Mouse (Mus musculus) hindbrain, embryonic 16.5 days (tissue): Measurements from ENCODE around the gene Ssbp2. TPM values are rescaled to one million over a fixed set of nuclear protein-coding genes. Genes with fewer than 3 reads are reported as not detected.

Source experiments
- ATAC-seq: fragments of 200-750 bp; cut with Nextera tagmentation; 2 replicates; pipeline ENCODE4 v1.8.0; 2017; ENCODE audit warnings: moderate TSS enrichment, moderate library complexity
- H3K27ac ChIP-seq: fragments of 300-500 bp; sonication (generic); 2 replicates; pipeline ENCODE4 v1.5.1; 2014; ENCODE audit warnings: low read depth, mild to moderate bottlenecking, control low read depth, low read length, moderate library complexity
- H3K27me3 ChIP-seq: fragments of 300-500 bp; sonication (generic); replicated peaks from 2 replicates; pipeline ENCODE4 v1.6.1; 2014; ENCODE audit warnings: low read length; ENCODE audit not compliant: control insufficient read depth, insufficient read depth
- H3K36me3 ChIP-seq: fragments of 300-500 bp; sonication (generic); 2 replicates; pipeline ENCODE4 v1.6.1; 2014; ENCODE audit warnings: mild to moderate bottlenecking, low read length, moderate library complexity, mixed read lengths; ENCODE audit not compliant: control insufficient read depth, insufficient read depth
- H3K4me1 ChIP-seq: fragments of 300-500 bp; sonication (generic); 2 replicates; pipeline ENCODE4 v1.6.1; 2014; ENCODE audit warnings: low read depth, low read length; ENCODE audit not compliant: control insufficient read depth, insufficient read depth
- H3K4me2 ChIP-seq: fragments of 300-500 bp; sonication (generic); 2 replicates; pipeline ENCODE4 v1.6.1; 2014; ENCODE audit warnings: mild to moderate bottlenecking, low read length, control low read depth, moderate library complexity
- H3K4me3 ChIP-seq: fragments of 300-500 bp; sonication (generic); 2 replicates; pipeline ENCODE4 v1.5.1; 2014; ENCODE audit warnings: mild to moderate bottlenecking, low read length, control low read depth, moderate library complexity
- H3K9ac ChIP-seq: fragments of 300-500 bp; sonication (generic); 2 replicates; pipeline ENCODE4 v1.6.1; 2014; ENCODE audit warnings: low read depth, mild to moderate bottlenecking, control low read depth, low read length, moderate library complexity
- H3K9me3 ChIP-seq: fragments of 300-500 bp; sonication (generic); 2 replicates; pipeline ENCODE4 v1.6.1; 2014; ENCODE audit warnings: mild to moderate bottlenecking, low read length, moderate library complexity; ENCODE audit not compliant: control insufficient read depth
- WGBS: fragments of 180-500 bp; shearing (Covaris S2); extraction: QIAGEN DNeasy Blood & Tissue Kit; methylation state at CpG from one replicate; pipeline ENCODE4 v1.1.7; 2014; 5-methylcytosine and 5-hydroxymethylcytosine counted together
- polyA plus RNA-seq: library from polyadenylated mRNA; unstranded; fragments of >200 nt; fragmentation: Nextera tagmentation; extraction: Ambion mirVana; gene quantifications from 2 replicates; pipeline ENCODE4 v1.2.1, GENCODE M21; 2015

Ssbp2 gene
- polyA plus RNA-seq, 1 experiment from 2014 or later, result 197 TPM

DNA sequence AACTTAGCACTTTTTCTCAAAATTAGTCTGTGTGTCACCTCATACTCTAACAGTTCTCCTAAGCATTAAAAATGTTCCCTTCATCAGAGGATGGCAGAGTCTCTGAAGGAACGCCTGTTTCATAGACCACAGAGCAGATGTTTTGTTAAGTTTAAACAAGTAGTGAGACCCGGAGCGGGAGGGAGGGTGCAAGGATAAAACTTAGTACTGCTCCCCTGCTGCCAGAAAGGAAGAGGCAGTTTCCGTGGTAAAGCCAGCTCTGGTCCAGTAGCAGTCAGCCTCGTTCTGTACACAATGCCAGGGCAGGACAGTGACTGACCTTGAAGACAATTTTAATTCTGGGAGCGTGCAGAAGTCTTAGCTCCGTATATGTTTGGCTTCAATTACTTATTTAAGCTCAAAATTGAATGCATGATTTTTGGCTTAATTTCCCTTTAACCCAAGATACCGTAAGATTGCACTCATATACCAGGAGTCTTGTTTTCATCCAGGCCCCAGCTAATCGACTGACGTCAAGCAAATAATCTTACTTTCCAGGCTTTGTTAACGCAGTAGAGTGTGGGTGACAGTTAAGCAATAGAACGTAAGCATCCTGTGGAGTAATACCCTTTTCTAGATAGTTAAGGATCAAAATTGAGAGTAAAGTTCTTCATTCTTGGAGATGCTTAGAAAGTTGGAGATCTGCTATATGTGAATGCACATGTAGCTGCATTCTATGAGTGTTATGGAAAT, 42.7 kb downstream of the Ssbp2 start:
- WGBS, result 79% methylated on average over 12 of the region's 12 CpGs
- no peak for ATAC-seq
- Histone ChIP-seq H3K4me2 (no peak overlapping the region), H3K4me1 (no peaks in the 10 kb centered on the region), H3K27ac (no peak overlapping the region), H3K9ac (no peak overlapping the region), H3K9me3 (no peaks in the 10 kb centered on the region), H3K36me3 (no peaks in the 10 kb centered on the region), H3K4me3 (no peak overlapping the region), H3K27me3 (no peaks in the 10 kb centered on the region)

DNA sequence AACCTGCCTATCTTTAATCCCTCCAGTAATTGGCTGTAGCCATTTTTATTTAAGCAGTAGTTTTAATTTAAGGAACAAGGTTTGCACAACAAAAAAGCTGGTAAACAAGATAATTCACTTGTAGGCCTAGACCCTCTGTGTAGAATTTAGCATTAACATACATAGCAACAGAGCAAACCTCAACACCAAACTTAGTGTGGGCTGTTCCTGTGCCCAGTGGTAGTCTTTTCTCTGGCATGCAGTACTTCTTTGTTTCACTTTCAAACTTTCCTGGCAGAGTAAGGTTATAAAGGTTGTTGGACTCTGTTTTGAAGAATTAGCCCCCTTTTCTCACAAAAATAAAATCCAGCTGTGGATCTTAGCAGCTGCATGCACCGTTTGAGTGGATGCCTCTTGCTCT, 48.9 kb downstream of the Ssbp2 start:
- H3K4me3 ChIP-seq, result no peak overlapping the region
- H3K4me1 ChIP-seq, result no peaks in the 10 kb centered on the region
- H3K4me2 ChIP-seq, result no peak overlapping the region
- no peak overlapping the region for H3K9ac ChIP-seq
- WGBS, result 90% methylated on average over 1 of the region's 1 CpGs
- H3K27ac ChIP-seq, result no peak overlapping the region
- H3K36me3 ChIP-seq, result no peaks in the 10 kb centered on the region
- H3K27me3 ChIP-seq, result no peaks in the 10 kb centered on the region
- no peaks in the 10 kb centered on the region for H3K9me3 ChIP-seq
- ATAC-seq, result no peak

DNA sequence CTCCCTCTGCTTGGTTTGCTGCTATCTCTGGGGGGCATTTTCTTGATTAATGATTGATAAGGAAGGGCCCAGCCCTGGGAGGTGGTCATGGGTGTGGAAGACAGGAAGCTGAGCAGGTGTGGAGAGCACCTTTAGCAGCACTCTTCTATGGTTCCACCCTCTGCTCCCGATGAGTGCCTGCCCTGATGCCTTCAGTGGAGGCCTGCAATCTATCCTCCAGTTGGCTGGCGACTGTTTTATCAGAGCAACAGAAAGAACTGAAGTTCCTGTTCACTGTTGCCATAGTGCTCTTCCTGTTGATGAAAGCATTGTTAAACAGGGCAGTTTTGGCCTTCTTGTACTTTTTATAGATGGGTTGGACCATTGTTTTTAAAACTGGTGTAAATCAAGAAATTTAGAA, 49.4 kb downstream of the Ssbp2 start:
- no peak overlapping the region for H3K27ac ChIP-seq
- no peak overlapping the region for H3K4me3 ChIP-seq
- no peak for ATAC-seq
- 89% methylated on average over 2 of the region's 2 CpGs for WGBS
- no peaks in the 10 kb centered on the region for H3K36me3 ChIP-seq
- H3K9ac ChIP-seq, result no peak overlapping the region
- H3K27me3 ChIP-seq, result no peaks in the 10 kb centered on the region
- no peaks in the 10 kb centered on the region for H3K4me1 ChIP-seq
- no peak overlapping the region for H3K4me2 ChIP-seq
- H3K9me3 ChIP-seq, result no peaks in the 10 kb centered on the region

DNA sequence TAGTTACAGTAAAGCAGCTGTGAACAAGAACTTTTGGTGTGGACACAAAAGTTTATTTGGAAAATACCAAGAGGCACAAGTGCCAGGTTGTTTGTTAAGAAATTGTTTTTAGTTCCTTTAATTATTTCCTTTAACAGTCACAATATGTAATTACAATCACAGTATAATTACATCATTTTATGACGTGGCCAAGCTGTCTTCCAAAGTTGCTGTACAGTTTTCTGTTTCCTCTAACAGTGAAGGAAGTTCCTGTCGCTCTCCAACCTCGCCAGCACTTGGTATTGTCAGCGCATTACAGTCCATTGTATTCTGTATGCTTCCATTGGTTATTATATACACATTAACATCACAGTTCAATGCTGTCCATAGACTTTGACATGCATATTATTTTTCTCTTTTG, 54.9 kb downstream of the Ssbp2 start:
- no peaks in the 10 kb centered on the region for H3K9me3 ChIP-seq
- no peaks in the 10 kb centered on the region for H3K36me3 ChIP-seq
- H3K4me3 ChIP-seq, result no peak overlapping the region
- H3K27ac ChIP-seq, result no peak overlapping the region
- H3K9ac ChIP-seq, result no peak overlapping the region
- 88% methylated on average over 4 of the region's 4 CpGs for WGBS
- no peaks in the 10 kb centered on the region for H3K27me3 ChIP-seq
- H3K4me1 ChIP-seq, result no peaks in the 10 kb centered on the region
- no peak overlapping the region for H3K4me2 ChIP-seq
- no peak for ATAC-seq

DNA sequence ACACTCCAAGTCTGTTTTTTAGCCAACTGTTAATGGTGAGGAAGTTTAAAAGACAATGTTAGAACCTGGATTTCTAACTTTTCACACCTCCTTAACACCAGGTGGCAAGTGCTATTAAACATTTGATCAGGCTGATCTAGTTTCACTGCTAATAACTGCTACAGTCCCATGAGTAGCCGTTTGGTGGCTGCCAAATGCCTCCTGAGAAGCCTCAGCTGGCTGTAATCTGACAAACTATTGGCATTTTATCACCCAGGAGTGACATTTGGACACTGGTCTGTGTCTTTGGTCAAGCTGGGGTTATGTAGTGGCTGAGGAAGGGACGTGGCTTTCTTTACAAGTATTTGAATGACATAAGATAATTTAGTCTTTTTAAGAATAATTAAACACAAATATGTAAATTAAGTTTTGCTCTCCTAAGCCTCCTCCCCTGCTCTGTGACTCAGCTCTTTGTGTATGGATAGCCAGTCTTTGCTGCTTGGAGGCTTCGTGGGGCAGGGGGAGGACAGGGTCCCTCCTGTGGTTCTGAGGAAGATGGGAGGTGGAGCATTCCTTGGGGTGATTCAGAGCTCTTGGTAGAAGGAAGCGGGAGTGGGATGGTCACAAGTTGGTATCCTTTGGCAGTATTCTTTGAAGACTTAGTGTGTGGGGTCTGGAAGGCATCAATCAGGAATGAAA, 60.1 kb downstream of the Ssbp2 start:
- no peaks in the 10 kb centered on the region for H3K9me3 ChIP-seq
- H3K27me3 ChIP-seq, result no peaks in the 10 kb centered on the region
- no peak overlapping the region for H3K4me3 ChIP-seq
- H3K4me2 ChIP-seq, result no peak overlapping the region
- no peaks in the 10 kb centered on the region; the same call in 1 of the 2 replicates for H3K4me1 ChIP-seq
- no peak for ATAC-seq
- 29% methylated on average over 4 of the region's 4 CpGs for WGBS
- H3K9ac ChIP-seq, result no peak overlapping the region
- H3K27ac ChIP-seq, result no peak overlapping the region
- no peaks in the 10 kb centered on the region for H3K36me3 ChIP-seq

DNA sequence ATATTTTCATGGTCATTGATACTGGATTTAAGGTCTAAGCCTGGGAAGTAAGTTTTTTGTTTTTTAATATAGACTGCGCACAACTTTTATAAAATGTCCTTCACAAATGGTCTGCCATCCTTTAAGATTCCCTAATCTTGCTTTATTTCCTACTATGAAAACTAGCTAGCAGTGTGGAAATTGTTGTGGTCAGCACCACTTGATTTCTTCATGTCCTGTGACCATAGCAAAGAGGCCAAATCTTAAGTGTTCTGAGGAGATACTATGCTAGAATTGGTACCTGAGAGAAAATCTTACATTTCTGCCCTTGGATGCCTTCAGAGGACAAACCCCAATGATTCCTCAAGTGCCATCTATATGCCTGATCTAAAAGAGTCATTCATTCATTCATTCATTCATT, 60.9 kb downstream of the Ssbp2 start:
- Histone ChIP-seq H3K4me3 (no peak overlapping the region), H3K4me1 (no peaks in the 10 kb centered on the region; the same call in 1 of the 2 replicates), H3K27ac (no peak overlapping the region), H3K9ac (no peak overlapping the region), H3K9me3 (no peaks in the 10 kb centered on the region), H3K4me2 (no peak overlapping the region), H3K36me3 (no peaks in the 10 kb centered on the region), H3K27me3 (no peaks in the 10 kb centered on the region)
- ATAC-seq, result no peak
- 100% methylated on average over 1 of the region's 1 CpGs for WGBS

DNA sequence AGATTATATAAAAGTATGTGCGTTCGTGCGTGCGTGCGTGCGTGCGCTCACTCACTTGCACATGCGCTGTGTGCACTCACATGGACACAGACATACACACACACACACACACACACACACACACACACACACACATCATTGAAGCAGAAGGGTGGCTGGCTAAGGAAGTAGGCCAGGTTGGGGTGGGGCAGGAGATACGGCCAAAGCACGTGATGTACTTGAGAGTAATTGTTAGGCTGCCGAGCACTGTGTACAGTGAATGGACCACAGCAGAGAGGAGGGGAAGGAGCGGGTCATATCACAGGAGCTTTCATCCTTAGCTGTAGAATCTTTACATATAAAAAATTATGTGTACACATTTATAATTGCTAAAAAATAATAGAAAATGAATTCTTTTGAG, 66.0 kb downstream of the Ssbp2 start:
- Histone ChIP-seq H3K9me3 (no peaks in the 10 kb centered on the region), H3K4me1 (no peaks in the 10 kb centered on the region), H3K4me2 (no peak overlapping the region), H3K27me3 (no peaks in the 10 kb centered on the region), H3K4me3 (no peak overlapping the region), H3K9ac (no peak overlapping the region), H3K36me3 (no peaks in the 10 kb centered on the region), H3K27ac (no peak overlapping the region)
- ATAC-seq, result 0 out of 2 replicates have a peak, but pooled peaks have one; percentile 42
- WGBS, result 93% methylated on average over 12 of the region's 12 CpGs

DNA sequence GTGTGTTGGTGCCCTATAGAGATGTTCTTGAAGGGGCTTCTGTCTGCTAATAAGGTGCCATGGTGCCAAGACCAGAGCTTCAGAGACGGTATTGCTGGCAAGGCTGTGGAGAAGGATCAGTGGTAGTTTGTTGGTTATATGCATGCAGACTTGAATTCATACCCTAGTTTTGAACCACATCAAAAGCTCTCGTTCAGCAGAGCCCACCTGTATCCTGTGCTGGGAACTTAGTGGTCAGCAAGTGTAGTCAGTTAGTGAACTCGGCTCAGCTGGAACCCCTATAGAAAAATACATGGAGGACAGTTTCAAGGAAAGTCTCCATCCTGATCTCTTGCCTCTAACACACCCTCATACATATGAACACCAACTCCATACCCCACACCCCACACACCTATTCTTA, 69.7 kb downstream of the Ssbp2 start:
- peaks cover 4% of the 10 kb centered on the region; the same call in 1 of the 2 replicates for H3K9me3 ChIP-seq
- no peak overlapping the region for H3K4me2 ChIP-seq
- no peak overlapping the region for H3K9ac ChIP-seq
- no peaks in the 10 kb centered on the region for H3K27me3 ChIP-seq
- ATAC-seq, result no peak
- no peaks in the 10 kb centered on the region for H3K4me1 ChIP-seq
- H3K36me3 ChIP-seq, result peaks cover 6% of the 10 kb centered on the region
- no peak overlapping the region for H3K4me3 ChIP-seq
- 96% methylated on average over 3 of the region's 3 CpGs for WGBS
- H3K27ac ChIP-seq, result no peak overlapping the region

DNA sequence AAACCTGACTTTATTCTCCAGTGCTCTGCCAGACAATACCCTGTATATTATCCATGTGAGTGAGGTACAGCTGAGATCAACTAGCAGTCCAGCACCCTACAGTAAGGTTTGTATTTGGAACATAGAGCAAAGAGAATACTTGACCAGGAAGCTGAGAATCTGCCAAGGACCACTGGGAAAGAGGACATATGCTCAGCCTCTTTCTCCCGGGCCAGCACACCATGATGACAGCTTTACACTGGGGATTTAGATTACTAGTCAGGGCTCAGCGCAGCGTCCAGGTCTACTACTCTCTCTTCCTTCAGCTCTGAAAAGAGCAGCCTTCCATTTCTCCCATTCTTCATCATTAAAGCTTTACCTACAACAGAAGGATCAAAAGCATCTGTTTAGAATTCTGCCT, 76.6 kb downstream of the Ssbp2 start:
- ATAC-seq, result no peak
- 67% methylated on average over 3 of the region's 3 CpGs for WGBS
- no peak overlapping the region for H3K4me2 ChIP-seq
- H3K36me3 ChIP-seq, result peaks cover 6% of the 10 kb centered on the region
- no peak overlapping the region for H3K4me3 ChIP-seq
- H3K9ac ChIP-seq, result no peak overlapping the region
- H3K27me3 ChIP-seq, result no peaks in the 10 kb centered on the region
- H3K9me3 ChIP-seq, result peaks cover 4% of the 10 kb centered on the region; the same call in 1 of the 2 replicates
- no peaks in the 10 kb centered on the region for H3K4me1 ChIP-seq
- no peak overlapping the region for H3K27ac ChIP-seq
